Mouse (Mus musculus) CH12.LX (cell line): ENCODE results near the gene Crtc3. TPM values are rescaled to one million over a fixed set of nuclear protein-coding genes. Genes with fewer than 3 reads are reported as not detected.
A peak's percentile ranks its signal among the peaks of the same experiment; 100 is the strongest.

Experiments
- DNase-seq: peaks from one replicate; pipeline ENCODE4 v3.0.0-alpha.2; 2013; ENCODE audit errors: extremely low read depth
- H3K27ac ChIP-seq: 2 replicates; pipeline ENCODE4 v1.5.1; 2012; ENCODE audit warnings: low read depth, mild to moderate bottlenecking, control low read depth, moderate library complexity; ENCODE audit not compliant: insufficient read depth
- H3K27me3 ChIP-seq: replicated peaks from 2 replicates; pipeline ENCODE3; 2012; ENCODE audit warnings: inconsistent platforms
- H3K36me3 ChIP-seq, 2 experiments: replicated peaks in 1 of 2; 2 replicates each; pipeline versions ENCODE3 to v1.6.1; 2012; ENCODE audit warnings: inconsistent platforms in 1 of 2, low read length in 1 of 2, mild to moderate bottlenecking in 1 of 2, mixed read lengths in 1 of 2, moderate library complexity in 1 of 2; ENCODE audit not compliant: control insufficient read depth in 1 of 2, insufficient read depth in 1 of 2
- H3K4me1 ChIP-seq, 2 experiments: 2 replicates each; pipeline ENCODE4 v1.6.1; 2012; ENCODE audit warnings: inconsistent platforms in 1 of 2, moderate library complexity in 1 of 2; ENCODE audit not compliant: insufficient read depth in 2 of 2, control insufficient read depth in 1 of 2
- H3K4me2 ChIP-seq: 2 replicates; pipeline ENCODE4 v1.6.1; 2012; ENCODE audit warnings: low read depth, mild to moderate bottlenecking, control low read depth; ENCODE audit not compliant: poor library complexity, insufficient read depth, severe bottlenecking
- H3K4me3 ChIP-seq, 3 experiments: fragments of 150-350 bp in 1 of 3; sonication (generic) in 1 of 3; replicated peaks in 1 of 3; 2 replicates each; pipeline versions ENCODE3 to v1.5.1; 2011 to 2012; ENCODE audit warnings: low read depth in 2 of 3, low read length in 2 of 3, mild to moderate bottlenecking in 2 of 3, moderate library complexity in 2 of 3, control low read depth in 1 of 3, improper control_type of control experiment in 1 of 3, inconsistent platforms in 1 of 3, mixed read lengths in 1 of 3; ENCODE audit not compliant: poor library complexity in 1 of 3
- H3K79me2 ChIP-seq: replicated peaks from 2 replicates; pipeline ENCODE4 v1.6.1; 2012; ENCODE audit warnings: mild to moderate bottlenecking, moderate library complexity; ENCODE audit not compliant: control insufficient read depth, poor library complexity, insufficient read depth, severe bottlenecking; ENCODE audit errors: extremely low read depth
- H3K9ac ChIP-seq: 2 replicates; pipeline ENCODE4 v1.6.1; 2012; ENCODE audit warnings: low read depth, mild to moderate bottlenecking, control low read depth, moderate library complexity; ENCODE audit not compliant: insufficient read depth
- H3K9me3 ChIP-seq: replicated peaks from 2 replicates; pipeline ENCODE3; 2012; ENCODE audit warnings: low read length, inconsistent platforms, mixed read lengths
- CTCF ChIP-seq, 2 experiments: IDR thresholded peaks in 1 of 2; conservative IDR thresholded peaks in 1 of 2; 2 replicates each; pipeline ENCODE4 v1.5.1; 2011 to 2012; ENCODE audit warnings: low read depth in 2 of 2, low read length in 2 of 2, improper control_type of control experiment in 1 of 2, inconsistent platforms in 1 of 2, mild to moderate bottlenecking in 1 of 2, moderate library complexity in 1 of 2
- GABPA ChIP-seq: IDR thresholded peaks from 2 replicates; pipeline ENCODE4 v1.6.1; 2012; ENCODE audit warnings: low read depth, low read length, improper control_type of control experiment, inconsistent platforms; ENCODE audit not compliant: insufficient replicate concordance
- HCFC1 ChIP-seq: IDR thresholded peaks from 2 replicates; pipeline ENCODE4 v1.6.1; 2012; ENCODE audit warnings: low read depth, mild to moderate bottlenecking, inconsistent platforms, low read length, improper control_type of control experiment
- IRF4 ChIP-seq: IDR thresholded peaks from 2 replicates; pipeline ENCODE4 v1.6.1; 2014; ENCODE audit warnings: low read depth, mild to moderate bottlenecking, inconsistent platforms, low read length, improper control_type of control experiment
- KAT2A ChIP-seq: IDR thresholded peaks from 2 replicates; pipeline ENCODE4 v1.6.1; 2012; ENCODE audit warnings: low read length, improper control_type of control experiment, inconsistent platforms; ENCODE audit not compliant: insufficient replicate concordance
- MAFK ChIP-seq: IDR thresholded peaks from 2 replicates; pipeline ENCODE4 v1.6.1; 2011; ENCODE audit warnings: low read length, improper control_type of control experiment; ENCODE audit not compliant: insufficient replicate concordance
- MAZ ChIP-seq: IDR thresholded peaks from 2 replicates; pipeline ENCODE4 v1.6.1; 2012; ENCODE audit warnings: low read depth, mild to moderate bottlenecking, inconsistent platforms, low read length, improper control_type of control experiment, moderate library complexity
- MYC ChIP-seq: IDR thresholded peaks from 2 replicates; pipeline ENCODE4 v1.6.1; 2011; ENCODE audit warnings: low read depth, mild to moderate bottlenecking, improper control_type of control experiment, low read length
- NELFE ChIP-seq: IDR thresholded peaks from 2 replicates; pipeline ENCODE4 v1.6.1; 2011; ENCODE audit warnings: low read depth, low read length, improper control_type of control experiment
- POLR2AphosphoS2 ChIP-seq: IDR thresholded peaks from 2 replicates; pipeline ENCODE4 v1.6.1; 2011; ENCODE audit warnings: low read depth, low read length, improper control_type of control experiment
- RAD21 ChIP-seq: IDR thresholded peaks from 2 replicates; pipeline ENCODE4 v1.6.1; 2011; ENCODE audit warnings: low read depth, mild to moderate bottlenecking, low read length, improper control_type of control experiment, moderate library complexity
- RCOR1 ChIP-seq: conservative IDR thresholded peaks from 2 replicates; pipeline ENCODE4 v1.6.1; 2012; ENCODE audit warnings: low read depth, mild to moderate bottlenecking, inconsistent platforms, low read length, improper control_type of control experiment
- SMC3 ChIP-seq: IDR thresholded peaks from 2 replicates; pipeline ENCODE4 v1.6.1; 2011; ENCODE audit warnings: low read depth, low read length, improper control_type of control experiment
- USF1 ChIP-seq: IDR thresholded peaks from 2 replicates; pipeline ENCODE4 v1.6.1; 2014; ENCODE audit warnings: low read depth, mild to moderate bottlenecking, inconsistent platforms, low read length, improper control_type of control experiment
- USF2 ChIP-seq: conservative IDR thresholded peaks from 2 replicates; pipeline ENCODE4 v1.6.1; 2011; ENCODE audit warnings: low read depth, low read length, improper control_type of control experiment
- ZC3H11A ChIP-seq: IDR thresholded peaks from 2 replicates; pipeline ENCODE4 v1.6.1; 2012; ENCODE audit warnings: low read depth, mild to moderate bottlenecking, inconsistent platforms, low read length, improper control_type of control experiment
- ZKSCAN1 ChIP-seq: IDR thresholded peaks from 2 replicates; pipeline ENCODE4 v1.6.1; 2012; ENCODE audit warnings: low read depth, inconsistent platforms, low read length, improper control_type of control experiment, borderline replicate concordance
- ZMIZ1 ChIP-seq: IDR thresholded peaks from 2 replicates; pipeline ENCODE4 v1.6.1; 2012; ENCODE audit warnings: low read depth, mild to moderate bottlenecking, inconsistent platforms, low read length, improper control_type of control experiment
- ZNF384 ChIP-seq: IDR thresholded peaks from 2 replicates; pipeline ENCODE4 v1.6.1; 2012; ENCODE audit warnings: low read depth, low read length, improper control_type of control experiment, inconsistent platforms
- dilution Hi-C: fragments of 300-500 bp; cut with MboI; formaldehyde crosslinking; loops from 2 replicates; pipeline ENCODE4 v1.14.3; 2020; ENCODE audit warnings: low sequenced_read_pairs; ENCODE audit not compliant: extremely low pct_unique_long_range_greater_than_20kb, extremely low pct_ligation_motif_present
- in situ Hi-C: fragments of 300-500 bp; cut with MboI; formaldehyde crosslinking; loops from 3 replicates; pipeline ENCODE4 v1.14.3; 2019; ENCODE audit warnings: low sequenced_read_pairs, low pct_ligation_motif_present, low pct_unique_long_range_greater_than_20kb, mixed read lengths
- polyA plus RNA-seq: library from polyadenylated mRNA; unstranded; fragments of >175 nt; gene quantifications from 2 replicates; pipeline ENCODE4 v1.2.1, GENCODE M21; 2012; ENCODE audit warnings: low read depth; ENCODE audit not compliant: insufficient read length
- total RNA-seq, 2 experiments: library from RNA; depleted of rRNA; stranded (reverse); fragments of 300-350 nt in 1 of 2; fragments of >200 nt in 1 of 2; gene quantifications; 2 replicates each; pipeline ENCODE4 v1.2.3; 2012 to 2014

The Crtc3 gene
- total and polyA plus RNA-seq, 3 experiments = 1.2 to 9.1 (median 4.4) TPM

DNA sequence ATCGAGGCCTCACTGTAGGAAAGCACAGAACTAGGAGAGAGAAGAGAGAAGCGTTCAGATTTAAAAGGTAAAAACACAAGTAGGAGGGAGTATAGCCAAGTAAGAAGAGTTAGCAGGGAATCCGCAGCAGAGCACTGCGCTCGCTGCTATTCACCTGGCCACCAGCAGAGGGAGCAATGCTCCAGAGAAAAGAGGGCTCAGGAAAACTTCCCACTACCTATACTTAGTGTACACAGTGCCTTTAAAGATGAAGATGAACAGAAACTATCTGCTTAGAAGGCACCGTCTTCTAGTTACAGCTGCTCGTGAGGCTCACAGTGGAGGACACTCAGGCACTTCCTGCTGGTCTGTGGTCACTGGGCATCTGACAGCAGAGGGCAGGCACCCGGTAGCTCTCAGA lies 41.0 kb upstream of the Crtc3 start:
- in situ Hi-C loops = loop anchor here (25.0 kb wide), 2 partner anchors 333 to 433 kb away; partner anchors contain the start of gene Alpk3
- TF ChIP-seq HCFC1 (no peak), RCOR1 (no peak), RAD21 (peak; percentile 86), USF2 (no peak), MYC (no peak), SMC3 (peak; percentile 90), GABPA (no peak), NELFE (no peak), ZC3H11A (peak; percentile 35; the same call in 1 of the 2 replicates), USF1 (no peak), CTCF (conservative IDR thresholded peaks at IDR 0.05 in 1 of 2, IDR thresholded peaks at IDR 0.05 in 1 of 2; ENCODE audit: low read depth in 2 of 2, low read length in 2 of 2) (peak; percentile 95 to 99), POLR2AphosphoS2 (no peak), ZMIZ1 (no peak)
- TF ChIP-seq, all 38 proteins: peak for 4
- Histone ChIP-seq H3K4me1 (peaks cover 0 to 3% of the 10 kb centered on the region in 2 experiments; a peak in 1 of 4 replicates), H3K9me3 (no peaks in the 10 kb centered on the region), H3K4me2 (no peak overlapping the region), H3K27me3 (no peaks in the 10 kb centered on the region), H3K36me3 (peaks cover 87 to 100% of the 10 kb centered on the region in 2 experiments), H3K27ac (no peak overlapping the region), H3K4me3 (no peak overlapping the region), H3K79me2 (no peaks in the 10 kb centered on the region), H3K9ac (no peak overlapping the region)
- DNase-seq = peak; percentile 56
- dilution Hi-C loops = no loop called here

DNA sequence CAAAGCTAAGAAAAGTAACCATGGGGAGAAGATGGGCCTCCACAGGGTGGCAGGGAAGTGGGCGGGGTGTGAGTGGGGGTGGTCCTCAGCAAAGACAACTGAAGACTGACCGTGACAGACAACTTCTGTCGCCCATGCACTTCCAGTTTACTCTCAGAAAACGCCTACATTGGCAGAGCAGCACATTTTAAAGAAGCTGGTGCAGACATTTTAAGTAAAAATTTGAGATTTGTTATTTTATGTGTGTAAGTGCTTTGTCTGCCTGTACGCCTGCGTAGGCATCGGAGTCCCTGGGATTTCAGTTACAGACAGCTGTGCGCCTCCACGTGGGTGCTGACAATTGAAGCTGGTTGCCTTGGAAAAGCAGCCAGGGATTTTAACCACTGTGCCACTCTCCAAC lies 32.4 kb upstream of the Crtc3 start:
- in situ Hi-C loops = no loop called here
- H3K79me2 ChIP-seq = no peaks in the 10 kb centered on the region
- no peak for DNase-seq
- no peaks in the 10 kb centered on the region for H3K27me3 ChIP-seq
- no peaks in the 10 kb centered on the region for H3K9me3 ChIP-seq
- no peak overlapping the region for H3K9ac ChIP-seq
- H3K4me2 ChIP-seq = no peak overlapping the region
- H3K4me1 ChIP-seq = no peaks in the 10 kb centered on the region
- no peak overlapping the region for H3K4me3 ChIP-seq
- H3K27ac ChIP-seq = no peak overlapping the region
- H3K36me3 ChIP-seq = peaks cover 77 to 93% of the 10 kb centered on the region in 2 experiments
- dilution Hi-C loops = no loop called here
- no peak for TF ChIP-seq MAFK
- TF ChIP-seq KAT2A = no peak
- no peak for TF ChIP-seq ZKSCAN1
- no peak for TF ChIP-seq ZC3H11A
- no peak for TF ChIP-seq MAZ
- no peak for TF ChIP-seq IRF4
- no peak for TF ChIP-seq ZNF384
- no peak for TF ChIP-seq USF2
- no peak for TF ChIP-seq HCFC1
- TF ChIP-seq GABPA = no peak
